Mouse (Mus musculus) megakaryocyte, embryonic 14.5 days (primary cell): ENCODE results near the gene Ncor1.

ENCODE experiments used
- FLI1 ChIP-seq: IDR thresholded peaks from 2 replicates; pipeline ENCODE4 v1.6.1; 2012; ENCODE audit warnings: low read length, inconsistent platforms, mixed read lengths
- GATA1 ChIP-seq: IDR thresholded peaks from 3 replicates; pipeline ENCODE4 v1.6.1; 2012; ENCODE audit warnings: mixed read lengths, low read length, inconsistent platforms, borderline replicate concordance

DNA sequence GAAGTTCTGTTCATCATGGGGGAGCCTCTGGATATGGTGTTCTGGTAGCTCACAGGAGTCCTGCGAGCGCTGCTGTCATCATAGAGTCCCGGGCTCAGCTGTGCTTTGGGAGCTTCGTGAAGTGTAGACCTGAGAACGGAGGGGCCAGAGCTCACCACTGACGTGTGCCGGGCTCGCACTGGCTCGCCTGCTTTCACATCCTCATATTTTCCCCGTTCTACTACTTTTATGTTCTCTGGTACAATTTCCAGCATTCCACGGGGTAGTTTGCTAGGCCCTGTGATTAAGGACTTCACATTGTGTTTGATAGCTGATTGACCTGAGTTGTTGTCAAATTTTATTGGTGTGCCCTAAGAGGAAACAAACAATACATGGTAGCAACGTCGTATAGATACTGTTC is 115.3 kb downstream of the Ncor1 start:
- TF ChIP-seq GATA1, result no peak
- no peak for TF ChIP-seq FLI1
